Mouse (Mus musculus): ENCODE results near the gene Kcnh7. TPM values are rescaled to one million over a fixed set of nuclear protein-coding genes. Genes with fewer than 3 reads are reported as not detected.

The Kcnh7 gene
- polyA plus RNA-seq, 1 experiment from 2014 or later = 0.06 TPM

- whole genome bisulfite sequencing (ENCODE audit: insufficient replicate concordance) = 42% methylated on average over 4 of the region's 4 CpGs
- ATAC-seq (ENCODE audit: low read depth) = no peak
These were observed 92.3 kb downstream of the Kcnh7 start for GRCm38 (mm10) chr2:63091775-63092174.

GRCm38 (mm10) chr2:63090447-63090846 lies 93.6 kb downstream of the Kcnh7 start:
- Histone ChIP-seq H3K4me3 (replicated peaks) (no peak overlapping the region), H3K4me2 (no peak overlapping the region), H3K9ac (no peak overlapping the region), H3K9me3 (replicated peaks) (no peaks in the 10 kb centered on the region), H3K27me3 (no peaks in the 10 kb centered on the region), H3K36me3 (no peaks in the 10 kb centered on the region), H3K27ac (no peak overlapping the region), H3K4me1 (replicated peaks) (no peaks in the 10 kb centered on the region)
- ATAC-seq (ENCODE audit: low read depth) (no peak), DNase-seq (no peak)
- WGBS (ENCODE audit: insufficient replicate concordance) = 53% methylated on average over 2 of the region's 2 CpGs

More at GRCm38 (mm10) chr2:63091775-63092174, 92.3 kb downstream of the Kcnh7 start:
- Histone ChIP-seq H3K27me3 (no peaks in the 10 kb centered on the region), H3K4me1 (replicated peaks) (no peaks in the 10 kb centered on the region), H3K27ac (no peak overlapping the region), H3K9me3 (replicated peaks) (no peaks in the 10 kb centered on the region), H3K9ac (no peak overlapping the region), H3K4me3 (replicated peaks) (no peak overlapping the region), H3K4me2 (no peak overlapping the region), H3K36me3 (no peaks in the 10 kb centered on the region)
- DNase-seq = no peak

GRCm38 (mm10) chr2:63058386-63058785 lies 125.7 kb downstream of the Kcnh7 start:
- no peaks in the 10 kb centered on the region for H3K27me3 ChIP-seq
- DNase-seq (no peak), ATAC-seq (ENCODE audit: low read depth) (no peak)
- no peaks in the 10 kb centered on the region for H3K9me3 ChIP-seq (replicated peaks)
- H3K27ac ChIP-seq = no peak overlapping the region
- H3K4me3 ChIP-seq (replicated peaks) = no peak overlapping the region
- H3K4me2 ChIP-seq = no peak overlapping the region
- no peaks in the 10 kb centered on the region for H3K36me3 ChIP-seq
- H3K9ac ChIP-seq = no peak overlapping the region
- no peaks in the 10 kb centered on the region for H3K4me1 ChIP-seq (replicated peaks)
- 65% methylated on average over 2 of the region's 2 CpGs for WGBS (ENCODE audit: insufficient replicate concordance)

GRCm38 (mm10) chr2:63049884-63050283 lies 134.2 kb downstream of the Kcnh7 start:
- WGBS (ENCODE audit: insufficient replicate concordance) = 69% methylated on average over 3 of the region's 3 CpGs
- no peaks in the 10 kb centered on the region for H3K4me1 ChIP-seq (replicated peaks)
- no peak overlapping the region for H3K9ac ChIP-seq
- no peaks in the 10 kb centered on the region for H3K27me3 ChIP-seq
- H3K36me3 ChIP-seq = no peaks in the 10 kb centered on the region
- no peak overlapping the region for H3K4me3 ChIP-seq (replicated peaks)
- H3K9me3 ChIP-seq (replicated peaks) = no peaks in the 10 kb centered on the region
- ATAC-seq (ENCODE audit: low read depth) (no peak), DNase-seq (no peak)
- H3K4me2 ChIP-seq = no peak overlapping the region
- H3K27ac ChIP-seq = no peak overlapping the region

GRCm38 (mm10) chr2:63039718-63040117 lies 144.4 kb downstream of the Kcnh7 start:
- H3K9me3 ChIP-seq (replicated peaks) = no peaks in the 10 kb centered on the region
- H3K9ac ChIP-seq = no peak overlapping the region
- no peak overlapping the region for H3K27ac ChIP-seq
- no peak overlapping the region for H3K4me3 ChIP-seq (replicated peaks)
- DNase-seq = no peak
- H3K4me2 ChIP-seq = no peak overlapping the region
- no peak for ATAC-seq (ENCODE audit: low read depth)
- H3K27me3 ChIP-seq = no peaks in the 10 kb centered on the region
- WGBS (ENCODE audit: insufficient replicate concordance) = 77% methylated on average over 3 of the region's 3 CpGs
- no peaks in the 10 kb centered on the region for H3K4me1 ChIP-seq (replicated peaks)
- H3K36me3 ChIP-seq = no peaks in the 10 kb centered on the region

- Histone ChIP-seq H3K36me3 (no peaks in the 10 kb centered on the region), H3K4me1 (replicated peaks) (no peaks in the 10 kb centered on the region), H3K4me3 (replicated peaks) (no peak overlapping the region), H3K4me2 (no peak overlapping the region), H3K9me3 (replicated peaks) (no peaks in the 10 kb centered on the region), H3K9ac (no peak overlapping the region), H3K27ac (no peak overlapping the region), H3K27me3 (no peaks in the 10 kb centered on the region)
- ATAC-seq (ENCODE audit: low read depth) (no peak), DNase-seq (no peak)
These were observed 169.2 kb downstream of the Kcnh7 start for GRCm38 (mm10) chr2:63014909-63015308.

- Histone ChIP-seq H3K4me1 (replicated peaks) (no peaks in the 10 kb centered on the region), H3K4me3 (replicated peaks) (no peak overlapping the region), H3K9ac (no peak overlapping the region), H3K4me2 (no peak overlapping the region), H3K36me3 (no peaks in the 10 kb centered on the region), H3K9me3 (replicated peaks) (no peaks in the 10 kb centered on the region), H3K27me3 (no peaks in the 10 kb centered on the region), H3K27ac (no peak overlapping the region)
- 61% methylated on average over 4 of the region's 4 CpGs for WGBS (ENCODE audit: insufficient replicate concordance)
- DNase-seq = no peak
- no peak for ATAC-seq (ENCODE audit: low read depth)
These were observed 174.9 kb downstream of the Kcnh7 start for GRCm38 (mm10) chr2:63009141-63009540.

- Histone ChIP-seq H3K4me2 (no peak overlapping the region), H3K4me1 (replicated peaks) (no peaks in the 10 kb centered on the region), H3K4me3 (replicated peaks) (no peak overlapping the region), H3K27me3 (no peaks in the 10 kb centered on the region), H3K9me3 (replicated peaks) (no peaks in the 10 kb centered on the region), H3K9ac (no peak overlapping the region), H3K36me3 (no peaks in the 10 kb centered on the region), H3K27ac (no peak overlapping the region)
- ATAC-seq (ENCODE audit: low read depth) (no peak), DNase-seq (no peak)
- 67% methylated on average over 1 of the region's 1 CpGs for WGBS (ENCODE audit: insufficient replicate concordance)
These were observed 181.3 kb downstream of the Kcnh7 start for GRCm38 (mm10) chr2:63002784-63003183.

- no peaks in the 10 kb centered on the region for H3K4me1 ChIP-seq (replicated peaks)
- no peak overlapping the region for H3K4me2 ChIP-seq
- DNase-seq (no peak), ATAC-seq (ENCODE audit: low read depth) (no peak)
- no peaks in the 10 kb centered on the region for H3K36me3 ChIP-seq
- no peaks in the 10 kb centered on the region for H3K9me3 ChIP-seq (replicated peaks)
- 52% methylated on average over 2 of the region's 2 CpGs for WGBS (ENCODE audit: insufficient replicate concordance)
- no peak overlapping the region for H3K4me3 ChIP-seq (replicated peaks)
- no peak overlapping the region for H3K9ac ChIP-seq
- no peak overlapping the region for H3K27ac ChIP-seq
- H3K27me3 ChIP-seq = no peaks in the 10 kb centered on the region
These were observed 186.4 kb downstream of the Kcnh7 start for GRCm38 (mm10) chr2:62997692-62998091.

- H3K36me3 ChIP-seq = no peaks in the 10 kb centered on the region
- no peak for DNase-seq
- no peaks in the 10 kb centered on the region for H3K27me3 ChIP-seq
- H3K27ac ChIP-seq = no peak overlapping the region
- H3K4me3 ChIP-seq (replicated peaks) = no peak overlapping the region
- no peaks in the 10 kb centered on the region for H3K4me1 ChIP-seq (replicated peaks)
- ATAC-seq (ENCODE audit: low read depth) = no peak
- no peaks in the 10 kb centered on the region for H3K9me3 ChIP-seq (replicated peaks)
- no peak overlapping the region for H3K9ac ChIP-seq
- H3K4me2 ChIP-seq = no peak overlapping the region
These were observed 195.5 kb downstream of the Kcnh7 start for GRCm38 (mm10) chr2:62988616-62989015.

GRCm38 (mm10) chr2:62983936-62984335 lies 200.2 kb downstream of the Kcnh7 start:
- no peak overlapping the region for H3K9ac ChIP-seq
- H3K27me3 ChIP-seq = no peaks in the 10 kb centered on the region
- H3K36me3 ChIP-seq = no peaks in the 10 kb centered on the region
- no peak for ATAC-seq (ENCODE audit: low read depth)
- no peaks in the 10 kb centered on the region for H3K9me3 ChIP-seq (replicated peaks)
- no peak overlapping the region for H3K27ac ChIP-seq
- WGBS (ENCODE audit: insufficient replicate concordance) = 38% methylated on average over 2 of the region's 2 CpGs
- no peak overlapping the region for H3K4me2 ChIP-seq
- DNase-seq = no peak
- no peaks in the 10 kb centered on the region for H3K4me1 ChIP-seq (replicated peaks)
- no peak overlapping the region for H3K4me3 ChIP-seq (replicated peaks)

GRCm38 (mm10) chr2:62935273-62935874 lies 248.7 kb downstream of the Kcnh7 start:
- no peak for ATAC-seq (ENCODE audit: low read depth)

More at GRCm38 (mm10) chr2:62935273-62935874, 248.7 kb downstream of the Kcnh7 start:
- no peaks in the 10 kb centered on the region for H3K4me1 ChIP-seq (replicated peaks)
- no peak overlapping the region for H3K4me2 ChIP-seq
- WGBS (ENCODE audit: insufficient replicate concordance) = 63% methylated on average over 1 of the region's 1 CpGs
- no peak overlapping the region for H3K9ac ChIP-seq
- no peak overlapping the region for H3K4me3 ChIP-seq (replicated peaks)
- H3K9me3 ChIP-seq (replicated peaks) = no peaks in the 10 kb centered on the region
- H3K27ac ChIP-seq = no peak overlapping the region
- H3K27me3 ChIP-seq = no peaks in the 10 kb centered on the region
- no peak for DNase-seq
- no peaks in the 10 kb centered on the region for H3K36me3 ChIP-seq
